Mouse (Mus musculus) MEL (cell line): Measurements from ENCODE around the gene Hoxc9. TPM values are rescaled to one million over a fixed set of nuclear protein-coding genes. Genes with fewer than 3 reads are reported as not detected.

ENCODE experiments used
- DNase-seq: peaks from one replicate; pipeline ENCODE4 v3.0.0; 2011; ENCODE audit warnings: low read depth, low spot score
- H3K27ac ChIP-seq: 2 replicates; pipeline ENCODE4 v1.5.1; 2012; ENCODE audit warnings: low read depth, mild to moderate bottlenecking, control low read depth, low read length, moderate library complexity; ENCODE audit not compliant: control insufficient read depth
- H3K27me3 ChIP-seq, 2 experiments: fragments of 150-350 bp in 1 of 2; sonication (generic) in 1 of 2; 2 replicates each; pipeline ENCODE4 v1.6.1; 2012; ENCODE audit warnings: low read length in 2 of 2, mild to moderate bottlenecking in 2 of 2, improper control_type of control experiment in 1 of 2, moderate library complexity in 1 of 2; ENCODE audit not compliant: insufficient read depth in 2 of 2, control insufficient read depth in 1 of 2
- H3K36me3 ChIP-seq, 2 experiments: 2 replicates each; pipeline ENCODE4 v1.6.1; 2012 to 2014; ENCODE audit warnings: low read length in 2 of 2, improper control_type of control experiment in 1 of 2, inconsistent platforms in 1 of 2, mild to moderate bottlenecking in 1 of 2; ENCODE audit not compliant: insufficient read depth in 2 of 2, control insufficient read depth in 1 of 2
- H3K4me1 ChIP-seq, 2 experiments: fragments of 150-350 bp in 1 of 2; sonication (generic) in 1 of 2; 2 replicates each; pipeline ENCODE4 v1.6.1; 2012; ENCODE audit warnings: low read length in 2 of 2, improper control_type of control experiment in 1 of 2, mild to moderate bottlenecking in 1 of 2; ENCODE audit not compliant: insufficient read depth in 2 of 2, control insufficient read depth in 1 of 2
- H3K4me3 ChIP-seq, 2 experiments: fragments of 150-350 bp in 1 of 2; sonication (generic) in 1 of 2; 2 replicates each; pipeline ENCODE4 v1.5.1; 2012; ENCODE audit warnings: low read depth in 2 of 2, low read length in 2 of 2, mild to moderate bottlenecking in 2 of 2, moderate library complexity in 2 of 2, control low read depth in 1 of 2, improper control_type of control experiment in 1 of 2; ENCODE audit not compliant: control insufficient read depth in 1 of 2, insufficient read depth in 1 of 2
- H3K79me2 ChIP-seq: 2 replicates; pipeline ENCODE4 v1.6.1; 2012; ENCODE audit warnings: mild to moderate bottlenecking, low read length, moderate library complexity; ENCODE audit not compliant: control insufficient read depth, poor library complexity, insufficient read depth
- H3K9ac ChIP-seq: 2 replicates; pipeline ENCODE4 v1.6.1; 2012; ENCODE audit warnings: low read depth, mild to moderate bottlenecking, control low read depth, low read length, moderate library complexity; ENCODE audit not compliant: control insufficient read depth, poor library complexity, severe bottlenecking
- H3K9me3 ChIP-seq: fragments of 150-350 bp; sonication (generic); replicated peaks from 2 replicates; pipeline ENCODE4 v1.6.1; 2012; ENCODE audit warnings: mild to moderate bottlenecking, low read length, improper control_type of control experiment, moderate library complexity; ENCODE audit not compliant: insufficient read depth
- CHD1 ChIP-seq: IDR thresholded peaks from 2 replicates; pipeline ENCODE4 v1.6.1; 2012; ENCODE audit warnings: low read depth, mild to moderate bottlenecking, inconsistent platforms, low read length, improper control_type of control experiment
- CHD2 ChIP-seq: IDR thresholded peaks from 2 replicates; pipeline ENCODE4 v1.6.1; 2011; ENCODE audit warnings: low read length, improper control_type of control experiment
- CTCF ChIP-seq, 3 experiments: IDR thresholded peaks in 2 of 3; conservative IDR thresholded peaks in 1 of 3; 2 replicates each; pipeline ENCODE4 v1.5.1; 2011 to 2012; ENCODE audit warnings: low read length in 3 of 3, low read depth in 2 of 3, mild to moderate bottlenecking in 2 of 3, improper control_type of control experiment in 1 of 3, inconsistent platforms in 1 of 3, mixed read lengths in 1 of 3, moderate library complexity in 1 of 3; ENCODE audit not compliant: control insufficient read depth in 1 of 3, insufficient read depth in 1 of 3, poor library complexity in 1 of 3, severe bottlenecking in 1 of 3
- ELF1 ChIP-seq: IDR thresholded peaks from 2 replicates; pipeline ENCODE4 v1.6.1; 2014; ENCODE audit warnings: low read depth, mild to moderate bottlenecking, inconsistent platforms, low read length, improper control_type of control experiment, moderate library complexity
- ETS1 ChIP-seq: IDR thresholded peaks from 2 replicates; pipeline ENCODE4 v1.6.1; 2012; ENCODE audit warnings: low read depth, mild to moderate bottlenecking, inconsistent platforms, low read length, improper control_type of control experiment, moderate library complexity
- HCFC1 ChIP-seq: IDR thresholded peaks from 2 replicates; pipeline ENCODE4 v1.6.1; 2012; ENCODE audit warnings: low read depth, mild to moderate bottlenecking, inconsistent platforms, low read length, improper control_type of control experiment, moderate library complexity
- JUND ChIP-seq: IDR thresholded peaks from 2 replicates; pipeline ENCODE4 v1.6.1; 2011; ENCODE audit warnings: low read depth, mild to moderate bottlenecking, improper control_type of control experiment, low read length
- KAT2A ChIP-seq: conservative IDR thresholded peaks from 2 replicates; pipeline ENCODE4 v1.6.1; 2012; ENCODE audit warnings: low read depth, low read length, improper control_type of control experiment, inconsistent platforms
- MAFK ChIP-seq: IDR thresholded peaks from 2 replicates; pipeline ENCODE4 v1.6.1; 2011; ENCODE audit warnings: low read depth, mild to moderate bottlenecking, low read length, improper control_type of control experiment, borderline replicate concordance
- MAX ChIP-seq: IDR thresholded peaks from 2 replicates; pipeline ENCODE4 v1.6.1; 2011; ENCODE audit warnings: low read length, improper control_type of control experiment
- MEF2A ChIP-seq: IDR thresholded peaks from 2 replicates; pipeline ENCODE4 v1.6.1; 2014; ENCODE audit warnings: low read depth, mild to moderate bottlenecking, inconsistent platforms, low read length, improper control_type of control experiment; ENCODE audit not compliant: poor library complexity, insufficient replicate concordance, severe bottlenecking; ENCODE audit errors: extremely low read depth
- MXI1 ChIP-seq: IDR thresholded peaks from 2 replicates; pipeline ENCODE4 v1.6.1; 2011; ENCODE audit warnings: mild to moderate bottlenecking, low read depth, low read length, improper control_type of control experiment
- MYC ChIP-seq: IDR thresholded peaks from 2 replicates; pipeline ENCODE4 v1.6.1; 2011; ENCODE audit warnings: low read depth, mild to moderate bottlenecking, low read length, improper control_type of control experiment, moderate library complexity
- NELFE ChIP-seq: IDR thresholded peaks from 2 replicates; pipeline ENCODE4 v1.6.1; 2011; ENCODE audit warnings: low read depth, low read length, improper control_type of control experiment
- POLR2A ChIP-seq, 2 experiments: IDR thresholded peaks; 2 replicates each; pipeline ENCODE4 v1.6.1; 2011 to 2012; ENCODE audit warnings: low read length in 2 of 2, mild to moderate bottlenecking in 2 of 2, control low read depth in 1 of 2, improper control_type of control experiment in 1 of 2, low read depth in 1 of 2, moderate library complexity in 1 of 2; ENCODE audit not compliant: control insufficient read depth in 1 of 2, insufficient read depth in 1 of 2, poor library complexity in 1 of 2
- POLR2AphosphoS2 ChIP-seq: IDR thresholded peaks from 2 replicates; pipeline ENCODE4 v1.6.1; 2011; ENCODE audit warnings: low read length, improper control_type of control experiment
- RCOR1 ChIP-seq: IDR thresholded peaks from 2 replicates; pipeline ENCODE4 v1.6.1; 2012; ENCODE audit warnings: low read depth, mild to moderate bottlenecking, inconsistent platforms, low read length, improper control_type of control experiment
- SIN3A ChIP-seq: IDR thresholded peaks from 2 replicates; pipeline ENCODE4 v1.6.1; 2012; ENCODE audit warnings: low read length, improper control_type of control experiment, inconsistent platforms
- TAL1 ChIP-seq: IDR thresholded peaks from 2 replicates; pipeline ENCODE4 v1.6.1; 2012; ENCODE audit warnings: mild to moderate bottlenecking, inconsistent platforms, low read length, moderate library complexity, mixed read lengths
- USF2 ChIP-seq, 2 experiments: IDR thresholded peaks; 2 replicates each; pipeline ENCODE4 v1.6.1; 2011 to 2012; ENCODE audit warnings: improper control_type of control experiment in 2 of 2, low read length in 2 of 2, borderline replicate concordance in 1 of 2, inconsistent platforms in 1 of 2, low read depth in 1 of 2, mild to moderate bottlenecking in 1 of 2; ENCODE audit not compliant: insufficient read depth in 1 of 2
- ZC3H11A ChIP-seq: IDR thresholded peaks from 2 replicates; pipeline ENCODE4 v1.6.1; 2012; ENCODE audit warnings: low read depth, mild to moderate bottlenecking, inconsistent platforms, low read length, improper control_type of control experiment
- ZNF384 ChIP-seq: IDR thresholded peaks from 2 replicates; pipeline ENCODE4 v1.6.1; 2012; ENCODE audit warnings: low read depth, mild to moderate bottlenecking, inconsistent platforms, low read length, improper control_type of control experiment
- polyA plus RNA-seq, 2 experiments: library from polyadenylated mRNA; stranded (reverse) in 1 of 2; unstranded in 1 of 2; fragments of >175 nt in 1 of 2; fragments of >200 nt in 1 of 2; gene quantifications; 2 replicates each; pipeline versions ENCODE4 v1.2.1 to v1.2.4; 2012; ENCODE audit warnings: low replicate concordance in 2 of 2, low read depth in 1 of 2; ENCODE audit not compliant: insufficient read length in 2 of 2, insufficient read depth in 1 of 2, missing spikeins in 1 of 2
- total RNA-seq: library from RNA; depleted of rRNA; stranded (reverse); fragments of 300-350 nt; gene quantifications from 2 replicates; pipeline ENCODE4 v1.2.3, GENCODE M21; 2012

The Hoxc9 gene
- total and polyA plus RNA-seq, 3 experiments = 4.1 to 400 (median 9.5) TPM

GRCm38 (mm10) chr15:102976171-102976570 lies at the start of gene Hoxc9 (continued):
- TF ChIP-seq USF2 (IDR thresholded peaks at IDR 0.05; ENCODE audit: borderline replicate concordance in 1 of 2, insufficient read depth in 1 of 2, low read depth in 1 of 2, low read length in 2 of 2) (no peak), ELF1 (no peak)

DNA sequence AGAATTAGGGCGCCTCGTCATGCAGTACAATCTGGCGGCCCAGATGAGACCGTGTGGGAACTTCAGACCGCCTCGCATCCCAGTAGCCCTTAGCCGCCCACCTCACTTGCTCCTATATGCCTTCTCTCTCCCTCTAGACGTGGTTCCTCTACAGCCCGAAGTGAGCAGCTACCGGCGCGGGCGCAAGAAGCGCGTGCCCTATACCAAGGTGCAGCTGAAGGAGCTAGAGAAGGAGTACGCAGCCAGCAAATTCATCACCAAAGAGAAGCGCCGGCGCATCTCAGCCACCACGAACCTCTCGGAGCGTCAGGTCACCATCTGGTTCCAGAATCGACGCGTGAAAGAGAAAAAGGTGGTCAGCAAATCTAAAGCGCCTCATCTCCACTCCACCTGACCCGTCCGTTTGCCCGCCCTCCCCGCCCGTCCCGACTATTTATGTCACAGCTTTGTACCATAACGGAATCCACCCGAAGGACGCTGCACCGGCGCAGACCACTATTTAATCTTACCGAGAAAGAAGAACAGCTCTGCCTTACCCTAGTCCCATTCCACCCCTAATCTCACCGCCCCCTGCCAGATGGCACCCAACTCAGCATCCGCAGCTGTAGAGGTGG lies 49.1 kb upstream of the Hoxc9 start:
- Histone ChIP-seq H3K79me2 (no peaks in the 10 kb centered on the region), H3K4me1 (no peaks in the 10 kb centered on the region), H3K36me3 (no peaks in the 10 kb centered on the region), H3K9ac (no peak overlapping the region), H3K27me3 (peaks cover 12 to 33% of the 10 kb centered on the region in 2 experiments), H3K27ac (no peak overlapping the region), H3K9me3 (no peaks in the 10 kb centered on the region), H3K4me3 (no peak overlapping the region)
- TF ChIP-seq ELF1 (no peak), TAL1 (no peak), KAT2A (no peak), SIN3A (no peak), ZC3H11A (no peak), CHD1 (no peak), RCOR1 (no peak), POLR2AphosphoS2 (no peak), MAFK (no peak), CHD2 (no peak), JUND (no peak)
- no peak for DNase-seq

DNA sequence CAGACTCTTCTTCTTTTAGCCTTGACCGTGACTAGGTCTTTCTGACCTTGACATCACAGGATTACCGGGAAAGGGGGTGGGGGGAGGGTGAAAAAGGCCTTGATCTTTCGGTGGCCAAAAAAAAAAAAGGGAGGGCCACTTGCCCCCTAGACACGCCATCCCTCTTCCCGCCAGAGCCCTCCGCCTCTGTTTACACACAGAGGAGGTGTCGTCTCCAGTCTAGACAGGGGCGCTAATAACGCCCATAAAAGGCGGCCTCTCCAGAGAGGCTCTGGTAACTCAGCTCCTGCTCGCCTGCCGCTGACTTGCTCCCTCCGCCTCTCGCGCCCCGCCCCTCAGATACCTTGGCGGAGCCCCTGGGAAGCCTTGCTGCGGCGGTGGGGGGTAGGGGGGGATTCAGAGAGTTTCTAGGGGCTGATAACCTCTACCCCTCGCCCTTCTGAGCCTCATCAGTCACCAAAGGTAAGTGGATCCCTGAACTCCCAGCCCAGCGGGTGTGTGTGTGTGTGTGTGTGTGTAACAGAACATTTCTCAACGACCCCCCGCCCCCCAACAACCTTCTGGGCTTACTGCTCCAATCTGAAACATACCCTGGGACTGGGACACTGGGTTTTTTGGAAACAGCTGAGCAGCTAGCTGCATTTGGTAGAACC lies 44.4 kb upstream of the Hoxc9 start:
- DNase-seq = no peak
- peaks cover 13% of the 10 kb centered on the region in 2 experiments for H3K27me3 ChIP-seq

More for the DNA sequence above, 44.4 kb upstream of the Hoxc9 start:
- no peak overlapping the region for H3K4me3 ChIP-seq
- TF ChIP-seq POLR2AphosphoS2 (no peak), USF2 (IDR thresholded peaks at IDR 0.05; ENCODE audit: borderline replicate concordance in 1 of 2, insufficient read depth in 1 of 2, low read depth in 1 of 2, low read length in 2 of 2) (no peak), ZC3H11A (no peak), KAT2A (no peak), MEF2A (no peak), POLR2A (IDR thresholded peaks at IDR 0.05; ENCODE audit: control insufficient read depth in 1 of 2, insufficient read depth in 1 of 2, low read depth in 1 of 2, low read length in 2 of 2, poor library complexity in 1 of 2) (no peak), SIN3A (no peak), JUND (no peak), MAX (no peak), ZNF384 (no peak), NELFE (no peak), ELF1 (no peak), MYC (no peak), HCFC1 (no peak), CHD1 (no peak), CTCF (IDR thresholded peaks at IDR 0.05 in 2 of 3, conservative IDR thresholded peaks at IDR 0.05 in 1 of 3; ENCODE audit: control insufficient read depth in 1 of 3, insufficient read depth in 1 of 3, low read depth in 2 of 3, low read length in 3 of 3, poor library complexity in 1 of 3, severe bottlenecking in 1 of 3) (no peak), MXI1 (no peak), CHD2 (no peak), TAL1 (no peak), ETS1 (no peak)
- TF ChIP-seq, all 39 proteins: peak for 0
- H3K4me1 ChIP-seq = no peaks in the 10 kb centered on the region
- no peaks in the 10 kb centered on the region for H3K9me3 ChIP-seq
- H3K36me3 ChIP-seq = no peaks in the 10 kb centered on the region
- H3K27ac ChIP-seq = no peak overlapping the region
- no peaks in the 10 kb centered on the region for H3K79me2 ChIP-seq
- H3K9ac ChIP-seq = no peak overlapping the region
